Mouse (Mus musculus) olfactory bulb, adult 2 months (tissue): ENCODE measurements around the gene Lyz1. TPM values are rescaled to one million over a fixed set of nuclear protein-coding genes. Genes with fewer than 3 reads are reported as not detected.

Source experiments
- H3K27ac ChIP-seq: fragments of 200-500 bp; 2 replicates; pipeline ENCODE4 v1.5.1; 2012; ENCODE audit warnings: low read depth, low read length; ENCODE audit not compliant: insufficient read depth
- H3K4me1 ChIP-seq: fragments of 200-500 bp; 2 replicates; pipeline ENCODE4 v1.6.1; 2012; ENCODE audit warnings: low read length; ENCODE audit not compliant: control insufficient read depth, insufficient read depth
- H3K4me3 ChIP-seq: fragments of 200-500 bp; 2 replicates; pipeline ENCODE4 v1.5.1; 2012; ENCODE audit warnings: mild to moderate bottlenecking, low read depth, low read length, moderate library complexity; ENCODE audit not compliant: insufficient read depth
- CTCF ChIP-seq: fragments of 200-500 bp; IDR thresholded peaks from 2 replicates; pipeline ENCODE4 v1.5.1; 2012; ENCODE audit warnings: low read depth, mild to moderate bottlenecking, low read length, moderate library complexity; ENCODE audit not compliant: insufficient read depth
- POLR2A ChIP-seq: fragments of 200-500 bp; IDR thresholded peaks from 2 replicates; pipeline ENCODE4 v1.6.1; 2012; ENCODE audit warnings: mild to moderate bottlenecking, low read depth, low read length, moderate library complexity; ENCODE audit not compliant: insufficient read depth
- WGBS: fragments of 180-500 bp; shearing (Covaris S2); methylation state at CpG from one replicate; pipeline ENCODE4 v1.1.7; 2018; 5-methylcytosine and 5-hydroxymethylcytosine counted together
- polyA plus RNA-seq: library from polyadenylated mRNA; stranded (reverse); fragments of >200 nt; gene quantifications from 2 replicates; pipeline ENCODE4 v1.2.4, GENCODE M21; 2012; ENCODE audit warnings: low replicate concordance; ENCODE audit not compliant: missing spikeins, insufficient read depth, insufficient read length

Gene Lyz1
- polyA plus RNA-seq, result not detected in 2 replicates

DNA sequence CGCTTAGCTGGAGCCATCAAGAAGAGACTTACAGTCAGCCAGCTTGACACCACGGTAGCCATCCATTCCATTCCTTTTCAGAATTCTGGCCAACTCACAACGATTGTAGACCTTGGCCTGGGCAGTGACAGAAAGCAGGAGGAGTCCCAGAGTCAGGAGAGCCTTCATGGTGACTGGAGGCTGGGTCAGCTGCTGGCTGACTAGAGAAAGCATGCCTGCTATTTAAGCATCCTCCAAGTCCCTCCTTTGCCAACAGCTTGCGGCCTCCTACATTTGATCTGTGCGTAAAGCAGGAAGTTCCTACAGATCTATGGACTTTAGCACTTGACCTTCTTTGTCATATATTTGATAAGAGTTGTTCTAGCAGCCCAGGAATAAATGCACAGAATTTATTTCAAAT lies at the start of gene Lyz1:
Gene Lyz1 (minus strand): TSS at position 198 of the 400 bp plus-strand sequence.
- H3K27ac ChIP-seq, result no peak within 1 kb of the TSS
- H3K4me3 ChIP-seq, result no peak within 1 kb of the TSS
- TF ChIP-seq POLR2A, result no peak
- no peak for TF ChIP-seq CTCF
- H3K4me1 ChIP-seq, result no peaks in the 10 kb centered on the region
- WGBS, result 81% methylated on average over 5 of the region's 5 CpGs

GRCm38 (mm10) chr10:117342406-117342805 lies 49.7 kb upstream of the Lyz1 start:
- Histone ChIP-seq H3K4me1 (no peaks in the 10 kb centered on the region), H3K4me3 (no peak overlapping the region), H3K27ac (no peak overlapping the region)
- WGBS, result 54% methylated on average over 2 of the region's 2 CpGs
- no peak for TF ChIP-seq POLR2A
- no peak for TF ChIP-seq CTCF

DNA sequence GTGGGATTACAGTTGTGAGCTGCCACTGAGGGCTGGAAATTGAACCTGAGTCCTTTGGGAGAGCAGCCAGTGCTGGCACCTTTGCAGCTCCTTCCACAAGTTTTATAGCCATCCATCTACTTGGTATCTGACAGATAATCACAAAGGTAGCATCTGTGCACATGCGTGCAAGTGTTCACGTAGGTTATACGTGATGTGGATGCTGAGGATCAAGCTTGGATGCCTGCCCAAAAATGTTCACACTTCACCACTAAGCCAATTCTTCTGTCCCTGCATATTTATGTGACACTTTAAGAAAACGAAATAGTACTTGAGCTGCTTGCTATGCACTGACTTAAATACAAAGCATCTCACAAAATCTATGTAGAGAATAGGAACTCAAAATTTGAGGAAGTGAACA lies 48.4 kb upstream of the Lyz1 start:
- WGBS, result 72% methylated on average over 4 of the region's 4 CpGs
- H3K27ac ChIP-seq, result no peak overlapping the region
- H3K4me1 ChIP-seq, result no peaks in the 10 kb centered on the region
- TF ChIP-seq CTCF, result no peak
- TF ChIP-seq POLR2A, result no peak
- no peak overlapping the region for H3K4me3 ChIP-seq

DNA sequence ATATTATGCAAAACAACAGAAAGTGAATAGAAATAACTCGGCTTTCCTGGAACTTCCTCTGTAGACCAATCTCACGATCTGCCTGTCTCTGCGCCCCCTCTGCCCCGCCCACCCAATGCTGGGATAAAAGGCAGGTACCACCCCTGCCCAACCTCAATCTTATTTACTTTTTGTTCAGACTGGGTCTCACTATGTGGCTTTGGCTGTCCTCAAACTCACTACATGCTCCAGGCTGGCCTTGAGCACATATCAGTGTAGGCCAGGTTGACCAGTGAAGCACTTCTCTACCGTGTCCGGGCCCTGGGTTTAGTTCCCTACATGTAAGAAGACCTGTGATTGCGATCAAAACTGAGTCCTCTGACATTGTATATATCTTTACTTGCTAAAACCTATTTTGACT lies 46.6 kb upstream of the Lyz1 start:
- Histone ChIP-seq H3K27ac (no peak overlapping the region), H3K4me1 (no peaks in the 10 kb centered on the region), H3K4me3 (no peak overlapping the region)
- TF ChIP-seq CTCF, result no peak
- no peak for TF ChIP-seq POLR2A
- WGBS, result 83% methylated on average over 7 of the region's 7 CpGs

GRCm38 (mm10) chr10:117337946-117338345 lies 45.3 kb upstream of the Lyz1 start:
- no peak for TF ChIP-seq POLR2A
- no peak for TF ChIP-seq CTCF
- Histone ChIP-seq H3K4me3 (no peak overlapping the region), H3K27ac (no peak overlapping the region), H3K4me1 (no peaks in the 10 kb centered on the region)

DNA sequence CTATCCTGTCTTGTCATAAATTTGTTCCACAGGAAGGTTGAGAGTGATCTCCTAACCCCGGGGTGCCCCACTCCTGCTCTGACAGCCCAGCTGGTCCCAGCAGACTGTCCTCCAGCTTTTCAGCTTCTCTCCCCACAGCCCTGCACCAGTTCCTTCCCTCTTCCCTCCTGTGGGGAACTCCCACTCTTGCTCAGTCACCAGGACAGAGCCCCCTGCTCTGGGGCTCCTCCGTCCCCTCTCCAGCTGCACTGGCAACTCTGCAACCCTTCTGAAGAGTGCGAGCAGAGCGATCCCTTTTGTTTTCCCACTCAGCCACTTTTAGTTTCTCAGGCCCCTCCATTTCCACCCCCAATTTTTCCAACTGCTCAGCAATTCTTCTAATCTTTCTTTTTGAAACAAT lies 43.0 kb upstream of the Lyz1 start:
- TF ChIP-seq POLR2A, result no peak
- no peak for TF ChIP-seq CTCF
- no peaks in the 10 kb centered on the region for H3K4me1 ChIP-seq
- H3K4me3 ChIP-seq, result no peak overlapping the region
- WGBS, result 29% methylated on average over 4 of the region's 4 CpGs
- H3K27ac ChIP-seq, result no peak overlapping the region

GRCm38 (mm10) chr10:117330521-117330920 lies 37.9 kb upstream of the Lyz1 start:
- Histone ChIP-seq H3K4me3 (no peak overlapping the region), H3K27ac (no peak overlapping the region), H3K4me1 (no peaks in the 10 kb centered on the region)
- no peak for TF ChIP-seq POLR2A
- no peak for TF ChIP-seq CTCF
- 72% methylated on average over 5 of the region's 5 CpGs for WGBS

- TF ChIP-seq POLR2A, result no peak
- no peak for TF ChIP-seq CTCF
- 91% methylated on average over 7 of the region's 7 CpGs for WGBS
Measured at GRCm38 (mm10) chr10:117323782-117324181, 31.1 kb upstream of the Lyz1 start.

DNA sequence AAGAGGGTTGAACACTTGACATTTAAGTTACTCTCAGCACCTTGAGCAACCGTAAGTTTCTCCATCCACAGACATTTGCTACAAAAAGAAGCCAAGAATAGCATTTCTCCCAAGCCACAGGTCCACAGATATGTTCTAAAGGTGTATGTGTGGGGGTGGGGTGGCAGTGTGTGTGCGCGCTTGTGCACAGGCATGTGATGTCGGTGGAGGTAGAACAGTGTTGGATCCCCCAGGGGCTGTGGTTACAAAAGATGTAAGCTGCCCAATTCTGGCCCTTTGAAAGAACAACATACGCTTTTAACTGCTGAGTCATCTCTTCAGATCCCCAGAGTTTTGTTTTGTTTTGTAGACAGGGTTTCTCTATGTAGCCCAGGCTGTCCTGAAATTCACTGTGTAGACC lies 30.0 kb upstream of the Lyz1 start:
- Histone ChIP-seq H3K27ac (no peak overlapping the region), H3K4me3 (no peak overlapping the region), H3K4me1 (no peaks in the 10 kb centered on the region)
- 93% methylated on average over 5 of the region's 5 CpGs for WGBS
- no peak for TF ChIP-seq POLR2A

More at GRCm38 (mm10) chr10:117323782-117324181, 31.1 kb upstream of the Lyz1 start:
- H3K4me3 ChIP-seq, result no peak overlapping the region
- H3K27ac ChIP-seq, result no peak overlapping the region
- H3K4me1 ChIP-seq, result no peaks in the 10 kb centered on the region

DNA sequence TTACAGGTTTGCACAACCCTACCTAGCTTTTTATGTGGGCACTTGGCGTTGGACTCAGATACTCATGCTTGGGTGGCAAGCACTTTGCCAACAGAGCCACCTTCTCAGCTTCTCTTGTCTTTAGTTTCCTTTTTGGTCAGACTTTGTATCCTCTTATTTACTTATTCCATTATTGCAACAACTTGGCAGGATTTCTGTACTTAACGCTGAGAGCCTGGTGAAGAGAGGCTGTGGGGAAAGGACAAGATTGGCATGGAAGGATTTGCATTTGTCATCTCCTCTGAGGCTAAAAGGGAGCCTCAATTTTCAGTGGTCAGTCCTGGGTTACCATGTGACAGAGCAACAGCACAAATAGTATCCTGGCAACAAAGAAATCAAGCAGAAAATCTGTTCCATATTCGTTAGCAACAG lies 27.9 kb upstream of the Lyz1 start:
- Histone ChIP-seq H3K4me1 (no peaks in the 10 kb centered on the region), H3K27ac (no peak overlapping the region), H3K4me3 (no peak overlapping the region)
- WGBS, result 36% methylated on average over 3 of the region's 3 CpGs
- no peak for TF ChIP-seq POLR2A
- no peak for TF ChIP-seq CTCF
